Mouse (Mus musculus): ENCODE results near the gene Vegfd. TPM values are rescaled to one million over a fixed set of nuclear protein-coding genes. Genes with fewer than 3 reads are reported as not detected.

Gene Vegfd
- polyA plus RNA-seq, 1 experiment from 2014 or later = 26.6 TPM

- WGBS = 65% methylated on average over 3 of the region's 3 CpGs
- H3K4me2 ChIP-seq (replicated peaks; ENCODE audit: low read depth, low read length) = no peak overlapping the region
- H3K36me3 ChIP-seq (ENCODE audit: insufficient read depth, low read length) = no peaks in the 10 kb centered on the region
- H3K9ac ChIP-seq (replicated peaks; ENCODE audit: low read depth) = no peak overlapping the region
- TF ChIP-seq CTCF (IDR thresholded peaks at IDR 0.05) (no peak), EP300 (IDR thresholded peaks at IDR 0.05) (no peak)
- H3K4me1 ChIP-seq (ENCODE audit: insufficient read depth, low read depth, low read length) = no peaks in the 10 kb centered on the region
- no peaks in the 10 kb centered on the region for H3K9me3 ChIP-seq (ENCODE audit: low read length)
- ATAC-seq (no peak), DNase-seq (ENCODE audit: low spot score) (peak; percentile 28)
- no peak overlapping the region for H3K27ac ChIP-seq (ENCODE audit: low read length)
- no peak overlapping the region for H3K4me3 ChIP-seq (ENCODE audit: low read depth, low read length)
- H3K27me3 ChIP-seq (replicated peaks; ENCODE audit: insufficient read depth, low read length) = no peaks in the 10 kb centered on the region
These were observed 24.2 kb upstream of the Vegfd start for GRCm38 (mm10) chrX:164348937-164349336.

GRCm38 (mm10) chrX:164365153-164365865 is 7.9 kb upstream of the Vegfd start:
- Histone ChIP-seq H3K36me3 (ENCODE audit: insufficient read depth, low read length) (no peaks in the 10 kb centered on the region), H3K4me3 (ENCODE audit: low read depth, low read length) (no peak overlapping the region), H3K27ac (ENCODE audit: low read length) (no peak overlapping the region), H3K4me1 (ENCODE audit: insufficient read depth, low read depth, low read length) (no peaks in the 10 kb centered on the region), H3K9ac (replicated peaks; ENCODE audit: low read depth) (no peak overlapping the region), H3K4me2 (replicated peaks; ENCODE audit: low read depth, low read length) (no peak overlapping the region), H3K9me3 (ENCODE audit: low read length) (no peaks in the 10 kb centered on the region), H3K27me3 (replicated peaks; ENCODE audit: insufficient read depth, low read length) (no peaks in the 10 kb centered on the region)
- DNase-seq (ENCODE audit: low spot score) (no peak), ATAC-seq (no peak)
- TF ChIP-seq EP300 (IDR thresholded peaks at IDR 0.05) = no peak
- no peak for TF ChIP-seq CTCF (IDR thresholded peaks at IDR 0.05)
- WGBS = 83% methylated on average over 4 of the region's 4 CpGs

- Histone ChIP-seq H3K4me1 (ENCODE audit: insufficient read depth, low read depth, low read length) (no peaks in the 10 kb centered on the region), H3K9me3 (ENCODE audit: low read length) (no peaks in the 10 kb centered on the region), H3K4me3 (ENCODE audit: low read depth, low read length) (no peak overlapping the region), H3K36me3 (ENCODE audit: insufficient read depth, low read length) (no peaks in the 10 kb centered on the region), H3K27me3 (replicated peaks; ENCODE audit: insufficient read depth, low read length) (no peaks in the 10 kb centered on the region), H3K4me2 (replicated peaks; ENCODE audit: low read depth, low read length) (no peak overlapping the region), H3K9ac (replicated peaks; ENCODE audit: low read depth) (no peak overlapping the region), H3K27ac (ENCODE audit: low read length) (no peak overlapping the region)
- no peak for ATAC-seq
- no peak for TF ChIP-seq CTCF (IDR thresholded peaks at IDR 0.05)
- no peak for TF ChIP-seq EP300 (IDR thresholded peaks at IDR 0.05)
- WGBS = 60% methylated on average over 3 of the region's 3 CpGs
- DNase-seq (ENCODE audit: low spot score) = no peak
These were observed 2.6 kb upstream of the Vegfd start for GRCm38 (mm10) chrX:164370576-164370975.

GRCm38 (mm10) chrX:164374586-164374985 is 1.4 kb downstream of the Vegfd start:
- peak overlapping the region; percentile 5; the same call in 1 of the 2 replicates for H3K4me3 ChIP-seq (ENCODE audit: low read depth, low read length)
- no peaks in the 10 kb centered on the region for H3K36me3 ChIP-seq (ENCODE audit: insufficient read depth, low read length)
- DNase-seq (ENCODE audit: low spot score) (peak; percentile 27), ATAC-seq (no peak)
- no peaks in the 10 kb centered on the region for H3K9me3 ChIP-seq (ENCODE audit: low read length)
- WGBS = 41% methylated on average over 5 of the region's 5 CpGs
- no peak; the same call in 1 of the 2 replicates for TF ChIP-seq CTCF (IDR thresholded peaks at IDR 0.05)
- no peak for TF ChIP-seq EP300 (IDR thresholded peaks at IDR 0.05)
- no peak overlapping the region for H3K9ac ChIP-seq (replicated peaks; ENCODE audit: low read depth)
- H3K27me3 ChIP-seq (replicated peaks; ENCODE audit: insufficient read depth, low read length) = no peaks in the 10 kb centered on the region
- H3K4me1 ChIP-seq (ENCODE audit: insufficient read depth, low read depth, low read length) = no peaks in the 10 kb centered on the region
- no peak overlapping the region for H3K27ac ChIP-seq (ENCODE audit: low read length)
- 0 out of 2 replicates have a peak overlapping the region, but pooled peaks have one; percentile 3 for H3K4me2 ChIP-seq (replicated peaks; ENCODE audit: low read depth, low read length)

- ATAC-seq (peak; percentile 20; the same call in 1 of the 2 replicates), DNase-seq (ENCODE audit: low spot score) (peak; percentile 66)
- no peak overlapping the region for H3K9ac ChIP-seq (replicated peaks; ENCODE audit: low read depth)
- H3K36me3 ChIP-seq (ENCODE audit: insufficient read depth, low read length) = no peaks in the 10 kb centered on the region
- H3K27ac ChIP-seq (ENCODE audit: low read length) = no peak overlapping the region
- H3K9me3 ChIP-seq (ENCODE audit: low read length) = no peaks in the 10 kb centered on the region
- 53% methylated on average over 4 of the region's 4 CpGs for WGBS
- no peak overlapping the region for H3K4me3 ChIP-seq (ENCODE audit: low read depth, low read length)
- H3K27me3 ChIP-seq (replicated peaks; ENCODE audit: insufficient read depth, low read length) = no peaks in the 10 kb centered on the region
- H3K4me1 ChIP-seq (ENCODE audit: insufficient read depth, low read depth, low read length) = no peaks in the 10 kb centered on the region
- H3K4me2 ChIP-seq (replicated peaks; ENCODE audit: low read depth, low read length) = no peak overlapping the region
- TF ChIP-seq CTCF (IDR thresholded peaks at IDR 0.05) (no peak), EP300 (IDR thresholded peaks at IDR 0.05) (no peak)
These were observed 6.5 kb downstream of the Vegfd start for GRCm38 (mm10) chrX:164379721-164380120.

GRCm38 (mm10) chrX:164381618-164382408 is 8.6 kb downstream of the Vegfd start:
- DNase-seq (ENCODE audit: low spot score) = peak; percentile 89
- Histone ChIP-seq H3K4me2 (replicated peaks; ENCODE audit: low read depth, low read length) (peak overlapping the region; percentile 49), H3K9me3 (ENCODE audit: low read length) (no peaks in the 10 kb centered on the region), H3K9ac (replicated peaks; ENCODE audit: low read depth) (no peak overlapping the region), H3K4me1 (ENCODE audit: insufficient read depth, low read depth, low read length) (no peaks in the 10 kb centered on the region), H3K4me3 (ENCODE audit: low read depth, low read length) (peak overlapping the region; percentile 10; the same call in 1 of the 2 replicates), H3K27me3 (replicated peaks; ENCODE audit: insufficient read depth, low read length) (no peaks in the 10 kb centered on the region), H3K27ac (ENCODE audit: low read length) (peak overlapping the region; percentile 47; the same call in 1 of the 2 replicates), H3K36me3 (ENCODE audit: insufficient read depth, low read length) (no peaks in the 10 kb centered on the region)
- peak; percentile 95 for ATAC-seq
- no peak for TF ChIP-seq EP300 (IDR thresholded peaks at IDR 0.05)
- TF ChIP-seq CTCF (IDR thresholded peaks at IDR 0.05) = no peak
- 14% methylated on average over 22 of the region's 33 CpGs for WGBS
